ENCODE assay signal across 8 mouse cellular contexts in genomic region chr10:28075491-28076035, GRCm38 (mm10). TPM values are rescaled to one million over a fixed set of nuclear protein-coding genes. Genes with fewer than 3 reads are reported as not detected.
DNase-seq lines count a peak whose midpoint lies in the region; ATAC-seq lines count a peak whose summit lies in the region.

No protein-coding gene starts in this region.

- H3K27me3 ChIP-seq in intestine, embryonic 14.5 days (replicated peaks; ENCODE audit: control insufficient read depth, insufficient read depth, low read length): no peaks in the 10 kb centered on the region
- peaks cover 41% of the 10 kb centered on the region for H3K27me3 ChIP-seq in liver, embryonic 13.5 days
- no peaks in the 10 kb centered on the region for H3K27me3 ChIP-seq in neural tube, embryonic 12.5 days (replicated peaks)

- no peaks in the 10 kb centered on the region for H3K9me3 ChIP-seq in intestine, embryonic 14.5 days (ENCODE audit: control insufficient read depth, low read length)
- H3K9me3 ChIP-seq in liver, embryonic 13.5 days (replicated peaks): no peaks in the 10 kb centered on the region
- H3K9me3 ChIP-seq in neural tube, embryonic 12.5 days: no peaks in the 10 kb centered on the region

- H3K4me2 ChIP-seq in intestine, embryonic 14.5 days (ENCODE audit: low read length): peak overlapping the region; percentile 82
- peak overlapping the region; percentile 61 for H3K4me2 ChIP-seq in liver, embryonic 13.5 days
- peak overlapping the region; percentile 93 for H3K4me2 ChIP-seq in neural tube, embryonic 12.5 days (replicated peaks)

- DNase-seq in cerebellum, postnatal 25 days: peak; percentile 22 to 32
- DNase-seq in cerebellum, adult 9-11 months: no peak
- peak; percentile 9 to 15 for DNase-seq in adrenal gland, postnatal 36 days
- peak; percentile 26 to 31 for DNase-seq in frontal cortex, postnatal 36 days (ENCODE audit: low spot score in 2 of 2)
- DNase-seq in intestine, embryonic 14.5 days (ENCODE audit: low spot score): peak; percentile 84
- no peak for DNase-seq in liver, embryonic 13.5 days
- DNase-seq in thymus, postnatal 36 days: no peak

- no peaks in the 10 kb centered on the region for H3K36me3 ChIP-seq in intestine, embryonic 14.5 days (ENCODE audit: control insufficient read depth, insufficient read depth, low read length)
- no peaks in the 10 kb centered on the region for H3K36me3 ChIP-seq in liver, embryonic 13.5 days
- no peaks in the 10 kb centered on the region for H3K36me3 ChIP-seq in neural tube, embryonic 12.5 days

- ATAC-seq in intestine, embryonic 14.5 days (replicated peaks; ENCODE audit: low FRiP score, low TSS enrichment, low read depth): peak; percentile 30; the same call in 1 of the 2 replicates
- no peak for ATAC-seq in liver, embryonic 13.5 days (ENCODE audit: low read depth)
- peak; percentile 2; the same call in 1 of the 2 replicates for ATAC-seq in neural tube, embryonic 12.5 days (ENCODE audit: low FRiP score, low read depth)

- H3K4me1 ChIP-seq in intestine, embryonic 14.5 days (replicated peaks; ENCODE audit: control insufficient read depth, insufficient read depth, low read length): peaks cover 15% of the 10 kb centered on the region; the same call in 1 of the 2 replicates
- no peaks in the 10 kb centered on the region for H3K4me1 ChIP-seq in liver, embryonic 13.5 days (replicated peaks)
- H3K4me1 ChIP-seq in neural tube, embryonic 12.5 days: no peaks in the 10 kb centered on the region

- H3K27ac ChIP-seq in intestine, embryonic 14.5 days (ENCODE audit: low read depth): peak overlapping the region; percentile 92
- peak overlapping the region; percentile 41; the same call in 1 of the 2 replicates for H3K27ac ChIP-seq in liver, embryonic 13.5 days
- peak overlapping the region; percentile 53; the same call in 1 of the 2 replicates for H3K27ac ChIP-seq in neural tube, embryonic 12.5 days

- H3K9ac ChIP-seq in intestine, embryonic 14.5 days (ENCODE audit: low read length): peak overlapping the region; percentile 91
- H3K9ac ChIP-seq in liver, embryonic 13.5 days: peak overlapping the region; percentile 62
- H3K9ac ChIP-seq in neural tube, embryonic 12.5 days: peak overlapping the region; percentile 77

- WGBS in intestine, embryonic 14.5 days: 0% methylated on average over 22 of the region's 22 CpGs
- under 1% methylated on average over 22 of the region's 22 CpGs for WGBS in liver, embryonic 13.5 days (ENCODE audit: insufficient replicate concordance)
- under 1% methylated on average over 22 of the region's 22 CpGs for WGBS in neural tube, embryonic 12.5 days

- H3K4me3 ChIP-seq in intestine, embryonic 14.5 days (ENCODE audit: low read depth, low read length): peak overlapping the region; percentile 75
- peak overlapping the region; percentile 59 for H3K4me3 ChIP-seq in liver, embryonic 13.5 days (replicated peaks)
- peak overlapping the region; percentile 68 for H3K4me3 ChIP-seq in neural tube, embryonic 12.5 days

RNA-seq across cellular contexts. Expression of gene Ptprk, which starts 0.9 kb away (rescaled TPM):
- total RNA-seq in adrenal gland, postnatal 36 days (2021): 10 to 100 TPM in 1 of 2 experiments, 1 to 10 TPM in 1; 9.4 to 17.8 TPM
- 41.9 and 44.0 TPM in 2 replicates for polyA plus RNA-seq in intestine, embryonic 14.5 days (2014; fragmentation: Nextera tagmentation; extraction: Ambion mirVana)
- polyA plus RNA-seq in liver, embryonic 13.5 days (2015; fragmentation: Nextera tagmentation; extraction: Ambion mirVana): 3.7 and 4.3 TPM in 2 replicates
- polyA plus RNA-seq in neural tube, embryonic 12.5 days (2016; fragmentation: Nextera tagmentation; extraction: Ambion mirVana): 24.7 and 26.9 TPM in 2 replicates

Comparison
In these comparisons a context has a peak if more than half of its experiments do, and no peak if none do; other contexts are left out.
1. DNase-seq: peak in cerebellum, postnatal 25 days (2 of 2), adrenal gland, postnatal 36 days (2 of 2), frontal cortex, postnatal 36 days (2 of 2) and intestine, embryonic 14.5 days (single experiment); none in cerebellum, adult 9-11 months (single experiment), liver, embryonic 13.5 days (single experiment) and thymus, postnatal 36 days (0 of 2).
2. H3K27ac ChIP-seq: peak in every context shown above with its lines; median percentile 92 in intestine, embryonic 14.5 days; 53 in neural tube, embryonic 12.5 days; 41 in liver, embryonic 13.5 days.
3. Peak in every context shown above with its lines, with median percentiles within 50 percentile points of each other: H3K4me2 ChIP-seq, H3K4me3 ChIP-seq and H3K9ac ChIP-seq.